Mouse (Mus musculus) right cerebral cortex, postnatal 10 days (tissue): ENCODE measurements around the gene Slc15a3.

Experiments used
- DNase-seq, 2 experiments: peaks; one replicate each; pipeline ENCODE4 v3.0.0; 2021; ENCODE audit warnings: low spot score in 2 of 2

The Slc15a3 gene

DNA sequence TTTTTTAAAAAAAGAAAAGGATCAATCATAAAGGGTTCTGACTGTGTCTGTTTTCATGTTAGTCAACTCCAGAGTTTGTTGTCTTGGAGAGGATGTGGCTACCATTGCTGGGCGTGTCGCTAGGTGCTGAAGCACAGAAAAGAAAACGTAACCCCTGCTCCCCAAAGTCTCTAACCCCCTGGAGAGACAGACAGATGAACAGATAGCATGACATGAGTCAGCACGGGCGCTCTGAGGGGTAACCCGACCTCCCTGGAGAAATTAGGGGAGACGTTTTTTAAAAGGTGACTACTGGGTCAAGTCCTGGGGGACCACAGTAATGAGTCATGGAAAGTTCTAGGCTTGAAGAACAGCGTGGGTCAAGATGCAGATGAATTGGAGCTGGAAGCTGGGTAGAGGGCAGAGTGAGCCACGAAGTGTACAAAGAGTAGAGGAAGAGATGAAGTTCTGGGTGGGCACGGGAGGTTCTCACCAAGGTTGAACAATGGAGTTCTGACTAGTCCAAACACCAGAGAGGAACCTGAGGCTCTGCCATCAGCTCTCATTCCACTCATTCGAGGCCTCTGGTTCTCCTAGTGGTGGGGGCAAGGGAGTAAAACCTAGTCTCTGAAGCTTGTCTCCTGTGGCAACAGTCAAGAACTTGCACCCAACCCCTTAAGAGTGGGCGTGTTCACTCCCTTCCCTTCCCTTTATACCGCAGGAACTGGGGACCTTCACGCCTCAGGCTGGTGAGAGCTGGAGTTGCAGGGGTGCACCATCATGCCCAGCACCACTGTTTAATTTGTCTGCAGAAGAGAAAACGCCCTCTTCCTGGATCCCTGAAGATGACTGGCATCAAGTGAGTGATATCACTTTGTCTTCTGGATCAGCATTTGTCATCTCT is at the start of gene Slc15a3:
Gene Slc15a3, plus strand, starts transcription at position 718 of the 883 bp plus-strand sequence.
- DNase-seq = no peak

- no peak for DNase-seq
Observed at GRCm38 (mm10) chr19:10790323-10790722, 49.2 kb upstream of the Slc15a3 start.

- no peak for DNase-seq
Observed at GRCm38 (mm10) chr19:10793044-10793443, 46.5 kb upstream of the Slc15a3 start.

DNA sequence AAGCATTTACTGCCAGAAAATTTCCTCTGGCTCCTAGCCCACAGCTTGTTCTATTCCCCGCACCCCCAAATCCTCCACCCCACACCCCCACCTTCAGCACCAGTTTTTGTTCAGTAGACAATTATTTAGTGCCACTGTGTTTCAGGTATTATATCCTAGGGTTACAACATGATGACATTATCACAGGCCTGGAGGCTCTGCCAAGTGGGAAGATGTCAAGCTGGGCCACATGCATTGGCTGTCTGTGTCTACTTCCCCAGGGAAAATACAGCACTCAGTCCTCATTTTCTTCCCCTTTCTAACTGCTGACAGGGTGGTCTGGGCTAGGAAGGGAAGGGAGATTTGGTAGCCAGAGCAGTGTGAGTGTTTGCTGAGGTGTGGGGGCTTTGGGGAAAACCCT is 44.6 kb upstream of the Slc15a3 start:
- DNase-seq = no peak

DNA sequence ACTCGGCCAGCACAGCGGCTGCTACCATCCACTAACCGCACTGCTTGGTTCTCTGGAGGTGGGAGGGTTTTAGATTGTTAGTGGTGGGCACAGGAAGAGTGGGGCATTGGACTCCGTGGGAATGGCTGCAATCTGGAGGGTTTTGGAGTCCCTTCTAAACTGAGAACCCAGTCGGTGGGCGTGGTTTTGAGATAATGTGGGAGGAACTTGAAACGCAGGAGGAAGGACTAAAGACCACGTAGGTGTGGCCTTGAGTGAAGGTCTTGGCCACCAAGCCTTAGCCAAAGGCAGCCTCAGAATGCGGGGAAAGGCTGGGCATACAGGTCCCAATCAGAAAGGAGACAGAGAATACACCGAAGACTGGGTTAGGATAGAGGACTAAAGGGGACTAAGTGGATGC is 41.0 kb upstream of the Slc15a3 start:
- no peak for DNase-seq

DNA sequence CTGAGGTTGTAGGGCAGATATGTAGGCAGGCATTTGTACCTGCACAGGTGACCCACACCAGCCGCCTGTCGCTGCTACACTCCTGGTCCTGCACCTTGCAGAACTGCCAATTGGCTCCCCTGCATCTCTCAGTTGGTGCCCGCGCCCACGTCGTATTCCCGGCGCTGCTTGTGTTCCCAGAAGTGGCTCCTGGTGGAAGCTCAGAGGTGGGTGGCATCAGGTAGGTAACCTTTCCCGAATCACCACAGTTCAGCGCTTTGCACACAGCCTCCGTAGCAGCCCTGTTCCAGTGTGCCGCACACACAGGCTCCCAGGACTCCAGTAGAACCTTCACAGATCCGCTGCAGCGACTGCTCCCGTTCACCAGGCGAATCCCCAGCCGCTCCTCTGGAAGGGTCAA is 40.4 kb upstream of the Slc15a3 start:
- DNase-seq = no peak

GRCm38 (mm10) chr19:10801070-10801469 is 38.5 kb upstream of the Slc15a3 start:
- DNase-seq = peak; percentile 75 to 87

- DNase-seq = no peak
Observed at GRCm38 (mm10) chr19:10801906-10802305, 37.6 kb upstream of the Slc15a3 start.

GRCm38 (mm10) chr19:10803751-10804150 is 35.8 kb upstream of the Slc15a3 start:
- DNase-seq = no peak

DNA sequence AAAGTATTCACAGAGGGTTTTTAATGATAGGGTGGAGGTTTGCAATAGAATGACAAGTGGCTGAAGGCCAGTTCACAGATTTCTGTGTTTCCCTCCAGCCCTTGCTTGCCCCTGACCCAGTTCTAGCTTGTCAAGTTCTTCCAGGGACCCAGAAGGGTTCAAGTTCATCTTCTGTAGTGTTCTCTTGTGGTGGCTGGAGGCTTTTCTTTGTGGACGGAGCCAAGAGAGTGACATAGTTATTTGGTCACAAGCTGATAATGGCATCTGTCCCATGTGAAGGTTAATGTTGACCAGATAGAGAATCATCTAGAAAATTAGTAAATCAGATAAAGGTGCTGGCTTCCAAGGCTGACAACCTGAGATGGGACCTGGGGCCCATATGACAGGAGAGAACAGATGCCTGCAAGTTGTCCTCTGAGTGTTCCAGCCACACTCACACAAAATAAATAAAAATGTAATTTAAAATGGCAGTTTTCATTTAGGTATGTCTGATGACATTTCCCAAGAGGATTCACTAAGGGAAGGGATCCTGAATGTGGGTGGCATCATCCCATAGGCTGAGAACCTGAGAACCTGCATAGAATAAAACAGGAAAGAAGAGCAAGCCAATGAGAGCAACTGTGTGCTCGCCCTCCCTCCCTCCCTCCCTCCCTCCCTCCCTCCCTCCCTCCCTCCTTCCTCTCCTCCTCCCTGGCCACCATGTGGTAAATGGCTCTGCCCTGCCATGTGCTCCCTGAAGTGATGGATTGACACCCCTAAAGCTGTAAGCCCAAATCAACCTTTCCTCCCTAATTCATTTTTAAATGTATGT is 34.5 kb upstream of the Slc15a3 start:
- no peak for DNase-seq

GRCm38 (mm10) chr19:10805661-10806285 is 33.8 kb upstream of the Slc15a3 start:
- no peak for DNase-seq

DNA sequence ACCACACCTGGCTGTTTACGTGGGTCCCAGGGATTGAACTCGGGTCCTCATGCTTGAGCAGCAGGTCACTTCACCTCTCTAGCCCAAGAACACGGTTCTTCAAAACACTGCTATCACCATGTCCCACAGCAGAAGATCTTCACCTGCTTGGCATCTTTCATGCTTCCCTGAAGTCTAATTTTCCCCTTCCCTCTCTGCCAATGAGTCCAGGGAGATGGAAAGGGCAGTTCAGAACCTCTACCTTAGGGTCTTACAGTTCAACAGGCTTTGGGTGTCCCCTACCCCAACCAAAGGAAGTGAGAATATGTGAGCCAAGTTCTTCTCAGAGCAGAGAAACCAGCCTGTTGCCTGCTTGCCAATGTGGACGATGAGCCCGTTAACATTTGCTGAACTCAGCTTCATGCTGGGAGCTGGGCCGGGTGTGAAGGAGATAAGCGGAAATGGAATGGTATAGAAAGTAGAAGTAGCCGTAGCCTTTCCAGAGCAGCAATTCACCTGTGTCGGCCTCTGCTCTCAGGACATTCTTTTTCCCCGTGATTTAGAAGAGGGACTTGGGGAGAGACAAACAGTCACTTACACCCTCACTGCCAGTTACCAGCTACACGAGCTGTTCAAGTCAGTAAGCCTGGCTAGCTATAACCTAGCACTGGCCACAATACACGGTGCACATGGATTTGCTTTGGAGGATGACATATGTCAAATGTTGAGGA is 30.8 kb upstream of the Slc15a3 start:
- no peak for DNase-seq

GRCm38 (mm10) chr19:10809428-10810175 is 29.9 kb upstream of the Slc15a3 start:
- DNase-seq = peak; percentile 77 to 91

DNA sequence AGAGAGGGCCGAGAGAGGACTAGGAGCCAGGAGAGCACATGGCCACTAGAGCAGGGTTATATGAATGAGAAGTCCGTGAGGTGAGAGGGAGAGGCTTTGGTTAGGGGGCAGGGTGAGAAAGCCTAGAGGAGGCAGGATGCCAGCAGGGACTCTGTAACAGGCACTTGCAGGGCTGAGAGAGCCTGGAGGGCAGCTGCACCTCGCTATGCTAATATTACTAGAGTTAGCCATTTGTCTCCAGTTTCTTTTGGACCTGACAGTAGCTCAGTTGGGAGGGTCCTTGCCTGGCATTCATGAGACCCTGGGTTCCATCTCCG is 29.4 kb upstream of the Slc15a3 start:
- DNase-seq = no peak

DNA sequence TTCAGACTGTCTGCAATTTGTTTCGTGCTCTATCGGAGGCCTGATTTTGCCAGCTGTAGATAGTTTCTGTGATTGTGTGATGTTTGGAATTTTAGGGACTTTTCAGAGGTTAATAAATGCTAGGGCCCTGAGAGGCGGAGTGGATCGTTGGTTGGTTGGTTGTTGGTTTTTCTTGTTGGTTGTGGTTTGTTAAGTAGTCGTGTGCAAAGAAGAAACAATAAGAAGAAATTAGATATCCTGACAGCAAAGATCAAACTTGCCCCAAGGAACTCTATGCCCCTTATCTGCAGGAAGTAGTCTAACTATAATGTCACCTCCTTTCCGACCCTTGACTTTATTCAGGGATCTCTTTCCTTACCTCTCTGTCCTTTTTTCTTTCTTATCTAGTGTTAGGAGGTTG is 28.1 kb upstream of the Slc15a3 start:
- no peak for DNase-seq

DNA sequence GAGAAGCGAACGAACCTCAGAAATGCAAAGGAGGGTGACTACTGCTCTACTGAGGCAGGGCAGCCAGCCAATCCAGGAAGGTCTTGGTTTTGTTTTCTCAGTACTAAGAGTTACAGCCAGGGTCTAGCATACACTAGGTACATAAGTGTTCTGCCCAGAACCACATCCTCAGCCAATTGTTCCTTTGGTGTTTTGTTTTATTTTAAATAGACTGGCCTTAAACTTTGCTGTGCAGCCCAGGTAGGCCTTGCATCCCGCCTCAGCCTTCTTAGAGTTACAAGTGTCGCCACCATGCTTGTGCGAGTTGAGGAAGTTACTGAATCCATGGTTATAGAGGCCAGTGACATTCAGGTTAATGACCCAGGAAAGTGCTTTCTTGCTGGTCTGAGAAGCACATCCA is 26.5 kb upstream of the Slc15a3 start:
- DNase-seq = no peak

GRCm38 (mm10) chr19:10813905-10814304 is 25.6 kb upstream of the Slc15a3 start:
- DNase-seq = no peak

DNA sequence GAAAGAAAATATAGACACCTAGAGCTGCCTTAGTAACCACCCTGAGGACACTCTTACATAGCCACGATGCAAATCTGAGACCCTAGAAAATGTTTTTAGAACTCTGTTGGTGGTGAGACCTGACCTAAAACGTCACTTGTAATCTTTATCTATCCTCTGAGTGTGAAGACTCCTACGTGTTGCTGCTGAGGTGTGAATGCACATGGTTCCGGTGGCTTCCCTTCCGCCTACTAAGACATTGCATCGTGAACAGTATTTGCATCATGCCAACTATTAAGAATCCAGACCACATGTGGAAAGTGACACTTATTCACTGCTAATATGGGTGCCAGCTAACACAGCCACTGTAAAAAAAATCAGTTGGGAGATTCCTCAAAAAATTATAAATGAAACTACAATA is 23.7 kb upstream of the Slc15a3 start:
- DNase-seq = no peak

- no peak for DNase-seq
Observed at GRCm38 (mm10) chr19:10816462-10816861, 23.1 kb upstream of the Slc15a3 start.

DNA sequence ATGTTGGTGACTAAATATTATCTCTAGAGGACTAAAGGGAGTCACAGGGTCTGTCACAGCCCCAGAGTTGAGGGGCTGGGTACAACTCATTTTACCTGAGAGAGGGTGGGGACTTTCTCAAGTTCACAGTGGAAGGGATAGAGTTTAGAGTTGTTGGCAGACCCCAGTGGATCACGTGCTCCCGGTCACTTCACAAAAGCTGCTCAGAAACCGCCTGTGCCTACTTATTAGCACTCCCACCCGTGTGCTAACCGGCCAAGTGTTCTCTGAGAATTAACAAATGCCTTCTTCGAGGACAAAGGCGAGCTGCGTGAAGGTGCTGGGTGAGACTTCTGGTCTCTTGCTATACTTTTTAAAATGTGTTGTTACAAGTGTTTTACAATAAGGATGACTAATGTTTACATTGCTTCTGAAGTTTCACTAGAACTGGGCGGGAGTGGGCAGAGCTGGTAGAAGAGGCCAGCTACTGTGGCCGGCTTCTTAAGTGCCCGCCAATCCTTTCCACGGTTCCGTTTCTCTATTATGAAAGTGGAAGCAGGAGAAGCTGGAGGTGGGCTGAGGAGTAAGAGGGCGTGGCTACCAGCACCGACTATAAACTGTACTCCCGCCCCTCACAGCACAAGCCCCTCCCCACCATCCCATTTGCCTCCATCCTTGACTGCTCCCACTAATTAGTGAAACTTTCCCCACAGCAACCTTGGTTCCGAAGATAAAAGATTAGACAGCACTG is 21.1 kb upstream of the Slc15a3 start:
- DNase-seq = no peak

DNA sequence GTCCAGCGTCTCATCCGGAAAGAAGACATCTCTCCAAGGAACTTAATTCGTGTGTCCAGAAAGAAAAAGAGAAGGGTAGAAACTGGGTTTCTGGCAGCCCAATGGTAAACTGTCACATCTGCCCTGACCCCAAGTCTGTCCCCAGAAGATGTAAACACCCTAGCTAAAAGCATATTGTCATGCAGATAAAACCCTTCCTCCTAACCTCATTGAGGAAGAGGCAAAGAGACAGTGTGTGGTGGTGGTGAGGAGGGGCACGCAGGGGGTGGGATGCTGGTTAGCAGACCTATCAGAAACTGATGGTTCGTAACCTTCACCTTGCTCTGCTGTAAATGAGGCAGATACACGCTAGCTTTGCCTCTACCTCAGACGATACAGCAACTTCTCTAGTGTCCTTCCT is 18.2 kb upstream of the Slc15a3 start:
- no peak for DNase-seq
